Mouse (Mus musculus) cerebellum, adult 18-20 months (tissue): Measurements from ENCODE around the gene Sp3.
"Not testable (repeated sequence)": the region's sequence is repeated elsewhere in the genome, so short reads cannot be mapped to it uniquely, and the experiment has no call there.

Source experiments
- DNase-seq, 2 experiments: peaks; one replicate each; pipeline ENCODE4 v3.0.0; 2021

The Sp3 gene

GRCm38 (mm10) chr2:72988945-72989344 lies 8.7 kb upstream of the Sp3 start:
- DNase-seq, result not testable (repeated sequence)

DNA sequence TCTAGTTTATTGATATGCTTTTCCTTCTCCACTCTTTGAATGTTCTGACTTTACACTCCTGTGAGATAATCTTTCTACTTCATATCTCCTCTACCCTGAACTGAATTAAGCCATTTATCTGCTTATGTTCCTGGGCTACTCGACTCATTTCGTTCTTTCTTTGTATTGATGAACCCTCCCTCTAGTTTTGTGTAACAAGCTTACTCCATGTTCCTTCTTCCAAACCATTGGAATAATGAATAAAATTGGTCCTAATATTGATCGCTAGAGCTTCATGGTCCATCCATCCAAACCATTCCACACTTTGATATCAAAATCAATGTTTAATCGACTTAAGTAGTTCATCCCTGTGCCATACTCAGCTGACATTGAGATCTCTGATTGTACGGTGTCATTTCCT lies 6.4 kb upstream of the Sp3 start, which contains the start of gene Gm11084:
Gene Gm11084 (minus strand): TSS at position 101 of the 400 bp plus-strand sequence.
- no peak for DNase-seq

DNA sequence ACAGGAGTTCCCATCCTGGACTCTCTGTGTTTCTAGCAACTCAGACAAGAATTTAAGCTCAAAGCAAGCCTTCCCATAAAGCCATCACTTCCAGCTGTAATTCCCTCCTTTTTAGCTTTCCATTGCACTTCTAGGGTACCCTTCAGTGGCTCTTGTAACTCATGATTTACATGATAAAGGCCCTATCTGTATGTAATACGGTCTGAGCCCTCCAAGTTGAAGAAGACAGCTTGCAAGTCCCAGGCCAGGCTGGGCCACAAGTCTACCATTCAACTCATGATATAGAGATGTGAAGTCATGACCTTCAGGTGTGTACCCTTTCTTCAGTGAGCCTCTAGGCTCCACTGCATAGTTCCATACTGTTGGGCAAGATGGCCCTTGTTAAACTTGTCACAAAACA lies 5.3 kb upstream of the Sp3 start:
- DNase-seq, result no peak

GRCm38 (mm10) chr2:72984806-72985205 lies 4.6 kb upstream of the Sp3 start:
- DNase-seq, result no peak

GRCm38 (mm10) chr2:72983211-72983610 lies 3.0 kb upstream of the Sp3 start:
- DNase-seq, result no peak

- no peak for DNase-seq
Observed at GRCm38 (mm10) chr2:72982110-72982785, 2.0 kb upstream of the Sp3 start.

DNA sequence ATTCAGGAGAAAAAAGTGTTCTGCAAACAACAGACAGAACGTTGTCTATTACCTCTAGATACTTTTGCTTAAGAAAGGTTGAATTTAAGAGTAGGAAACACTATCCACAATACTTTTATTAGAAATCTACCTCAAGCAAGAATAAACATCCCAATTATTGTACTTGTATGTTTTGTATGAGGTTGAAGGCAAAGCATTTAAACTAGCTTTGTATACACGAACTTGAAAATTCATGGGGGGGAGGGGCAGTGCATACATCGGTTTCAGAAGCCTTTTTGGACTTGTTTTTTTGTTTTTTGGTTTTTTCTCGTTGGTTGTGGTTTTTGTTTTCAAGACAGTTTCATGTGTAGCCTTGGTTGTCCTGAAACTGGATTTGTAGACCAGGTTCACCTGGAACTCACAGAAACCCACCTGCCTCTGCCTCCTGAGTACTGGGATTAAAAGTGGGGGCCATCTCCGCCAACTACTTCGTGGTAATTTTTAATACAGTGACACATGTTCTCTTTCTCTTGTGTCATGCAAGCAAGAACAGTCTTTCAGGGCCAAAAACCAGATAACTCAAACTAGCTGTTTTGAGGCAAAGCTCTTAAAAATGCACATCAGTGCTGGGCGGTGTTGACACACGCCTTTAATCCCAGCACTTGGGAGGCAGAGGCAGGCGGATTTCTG lies 1.3 kb upstream of the Sp3 start:
- DNase-seq, result no peak

- no peak for DNase-seq
Observed at GRCm38 (mm10) chr2:72981075-72981420, 802 bp upstream of the Sp3 start.

DNA sequence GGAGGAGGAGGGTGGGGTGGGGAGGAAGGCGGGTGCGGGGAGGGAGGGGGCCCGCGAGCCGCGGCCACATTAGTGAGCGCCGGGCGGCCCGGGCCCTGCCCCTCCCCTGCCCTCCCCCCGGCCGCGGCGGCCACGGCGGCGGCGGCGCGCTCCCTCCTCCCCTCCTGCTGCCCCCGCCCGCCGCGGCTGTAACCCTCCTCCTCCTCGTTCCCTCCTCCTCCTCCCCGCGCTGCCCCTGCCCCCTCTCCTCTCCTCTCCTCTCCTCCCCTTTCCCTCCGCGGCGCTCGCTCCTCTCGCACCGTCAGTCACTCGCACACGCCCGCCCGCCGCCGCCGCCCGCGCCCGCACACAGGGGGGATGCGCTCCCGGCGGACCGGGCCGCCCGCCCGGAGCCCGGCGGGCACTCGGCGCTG lies 581 bp downstream of the Sp3 start:
- DNase-seq, result peak; percentile 83 to 88

DNA sequence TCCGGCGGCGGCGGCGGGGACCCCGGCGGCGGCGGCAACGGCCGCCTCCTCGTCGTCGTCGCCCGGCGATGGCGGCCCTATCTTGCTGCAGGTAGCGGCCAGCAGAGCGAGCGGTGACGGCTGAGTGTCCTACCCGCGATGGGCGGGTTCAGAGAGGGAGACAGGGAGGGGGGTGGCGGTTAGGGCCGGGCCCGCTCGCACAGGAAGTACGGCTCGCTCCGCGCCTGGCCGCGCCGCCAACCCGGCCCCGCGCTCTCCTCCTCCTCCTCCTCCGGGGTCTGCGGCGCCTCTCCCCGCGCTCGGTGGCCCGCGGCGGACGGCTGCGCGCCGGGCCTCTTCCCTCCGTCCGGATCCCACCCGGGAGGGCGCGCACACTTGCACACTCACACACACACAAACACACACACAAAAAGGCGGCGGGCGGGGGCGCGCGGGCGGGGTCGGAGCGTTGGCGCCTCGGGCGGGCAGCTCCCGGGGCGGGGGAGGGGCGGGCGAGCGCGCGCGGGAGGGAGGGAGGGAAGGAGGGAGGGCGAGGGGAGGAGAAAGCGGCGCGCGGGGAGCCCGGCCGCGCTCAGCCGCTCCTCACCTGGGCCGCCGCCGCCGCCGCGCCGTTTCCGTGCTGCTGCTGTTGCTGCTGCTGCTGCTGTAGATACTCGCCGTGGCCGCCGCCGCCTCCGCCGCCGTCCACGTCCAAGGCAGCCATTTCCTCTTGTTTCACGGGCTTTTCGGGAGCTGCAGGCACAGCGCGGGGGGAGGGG lies 1.2 kb downstream of the Sp3 start:
- peak; percentile 90 for DNase-seq

GRCm38 (mm10) chr2:72978473-72978872 lies 1.8 kb downstream of the Sp3 start:
- peak in 1 of 2 experiments; percentile 43 for DNase-seq

DNA sequence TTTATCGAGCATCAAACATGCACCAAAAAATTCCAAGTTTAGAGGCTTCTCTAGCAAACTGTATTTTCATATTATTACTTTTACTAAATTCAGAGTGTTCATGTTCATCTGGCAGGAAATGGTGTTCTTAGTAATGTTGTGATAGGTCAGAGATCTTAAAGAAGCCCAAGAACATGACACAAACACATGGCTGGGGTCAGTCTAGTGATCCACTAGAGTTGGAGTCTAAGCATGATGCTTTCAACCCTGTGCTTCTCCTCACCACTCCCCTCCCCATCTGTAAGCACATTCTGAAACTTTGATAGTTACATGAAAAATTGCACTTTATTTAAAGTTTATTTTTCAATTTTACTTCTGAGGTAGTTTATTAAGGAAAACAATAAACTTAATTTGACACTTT lies 3.0 kb downstream of the Sp3 start:
- no peak for DNase-seq

DNA sequence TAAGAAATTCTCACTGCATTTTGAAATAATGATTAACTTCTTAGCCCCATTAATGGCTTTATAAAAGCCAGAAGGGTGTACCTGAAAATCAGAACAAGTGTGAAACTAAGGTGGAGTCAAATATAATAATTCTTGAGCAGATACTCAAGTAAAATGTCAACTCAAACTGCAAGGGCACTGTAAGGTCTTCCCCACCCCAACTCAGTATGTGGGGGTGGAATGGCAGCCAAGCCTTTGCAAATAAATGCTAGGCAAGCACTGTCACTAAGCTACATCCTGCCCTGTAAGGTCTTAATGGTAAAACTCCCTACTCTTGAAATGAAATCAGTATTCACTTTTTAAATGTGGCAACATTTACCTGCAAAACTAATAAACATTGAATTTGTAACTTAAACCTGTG lies 4.2 kb downstream of the Sp3 start:
- DNase-seq, result no peak

DNA sequence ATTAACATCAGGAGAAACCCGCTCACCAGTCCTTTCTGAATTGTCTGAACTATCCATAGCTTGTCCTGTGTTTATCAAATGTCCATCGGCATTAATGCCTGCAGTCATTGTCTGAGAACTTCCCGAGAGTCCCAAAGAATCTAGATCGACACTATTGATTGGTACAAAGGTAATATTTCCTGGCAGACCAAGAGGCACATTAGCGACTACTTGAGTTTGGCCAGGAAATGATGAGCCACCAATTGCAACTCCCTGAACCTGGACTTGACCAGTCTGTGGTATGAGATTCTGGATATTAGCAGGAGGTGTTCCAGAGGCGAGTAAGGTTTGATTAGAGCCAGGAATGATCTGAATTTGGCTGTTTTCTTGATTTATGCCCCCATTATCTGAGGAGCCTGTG lies 9.4 kb downstream of the Sp3 start:
- DNase-seq, result no peak

GRCm38 (mm10) chr2:72970302-72970701 lies 9.9 kb downstream of the Sp3 start:
- DNase-seq, result no peak

DNA sequence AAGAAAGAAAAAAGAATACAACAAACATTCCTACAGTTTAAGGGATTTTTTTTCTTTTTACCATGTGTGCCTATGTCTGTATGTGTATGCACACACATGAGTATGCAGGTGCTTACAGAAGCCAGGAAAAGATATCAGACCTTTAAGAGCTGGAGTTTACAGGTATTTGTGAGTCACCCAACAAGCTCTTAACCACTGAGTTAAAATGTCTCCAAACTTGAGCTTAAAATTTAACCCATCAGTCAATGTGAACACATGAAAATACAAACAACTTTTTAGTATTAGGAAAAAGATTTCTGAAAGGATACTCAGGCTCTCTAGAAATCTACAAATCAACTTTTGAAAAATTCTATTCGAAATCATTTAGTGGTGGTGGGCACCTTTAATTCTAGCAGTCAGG lies 11.7 kb downstream of the Sp3 start:
- no peak for DNase-seq

DNA sequence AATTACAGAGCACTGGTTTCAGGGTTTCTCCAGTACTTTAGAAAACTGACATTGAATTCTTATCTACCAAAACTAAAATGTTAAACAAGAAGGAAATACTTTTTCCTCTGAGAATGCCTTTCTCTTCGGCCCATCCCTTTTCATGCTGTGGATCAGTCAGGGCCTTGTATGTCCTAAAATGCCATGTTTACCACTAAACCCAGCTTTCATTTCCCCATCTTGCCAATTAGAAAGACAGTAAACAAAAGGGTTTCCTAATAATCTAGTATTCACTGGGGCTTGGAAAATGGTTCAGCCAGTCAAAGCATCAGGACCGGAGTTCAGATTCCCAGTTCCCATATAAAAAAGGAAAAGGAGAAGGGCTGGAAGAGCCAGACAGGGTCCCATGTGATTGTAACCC lies 14.8 kb downstream of the Sp3 start:
- DNase-seq, result no peak

GRCm38 (mm10) chr2:72956415-72956814 lies 23.8 kb downstream of the Sp3 start:
- no peak for DNase-seq

- no peak for DNase-seq
Observed at GRCm38 (mm10) chr2:72952979-72953378, 27.3 kb downstream of the Sp3 start.

- DNase-seq, result no peak
Observed at GRCm38 (mm10) chr2:72935937-72936336, 44.3 kb downstream of the Sp3 start.

DNA sequence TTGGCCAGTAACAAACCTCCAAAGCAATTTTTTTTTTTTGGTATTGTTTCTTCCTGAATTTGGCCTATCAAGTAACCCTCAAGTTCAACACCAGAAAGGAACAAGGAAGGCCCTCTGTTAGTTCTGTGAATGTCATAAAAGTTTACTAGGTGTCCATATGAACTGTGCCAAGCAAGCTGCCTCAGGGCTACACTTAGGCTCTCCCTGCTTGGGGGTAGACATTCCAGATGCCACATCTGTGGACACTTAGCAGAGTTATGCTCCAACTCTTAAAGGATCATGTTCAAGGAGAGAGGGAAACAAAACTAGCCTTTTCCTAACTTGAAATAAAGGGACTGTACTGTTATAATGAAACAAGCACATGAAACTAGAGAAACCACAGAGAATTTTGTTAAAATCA lies 48.1 kb downstream of the Sp3 start:
- no peak for DNase-seq

DNA sequence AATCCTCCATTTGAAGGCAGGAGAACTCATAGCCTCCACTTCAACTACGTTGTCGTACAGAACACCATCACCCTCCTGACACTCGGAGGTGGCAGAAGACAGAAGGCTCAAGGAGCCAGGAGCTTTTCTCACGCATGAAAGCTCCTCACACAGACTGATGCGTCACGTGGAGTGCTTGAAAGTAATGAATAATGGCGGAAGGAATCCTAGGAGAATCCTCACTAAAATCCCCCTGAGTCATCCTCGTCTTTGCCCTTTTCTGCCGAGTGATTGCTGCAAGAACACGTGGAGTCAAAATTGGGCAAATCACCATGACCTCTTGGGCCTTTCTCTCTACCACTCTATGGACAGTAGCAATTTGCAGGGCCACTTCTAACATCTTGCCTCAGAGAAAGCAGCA lies 55.3 kb downstream of the Sp3 start:
- DNase-seq, result no peak

DNA sequence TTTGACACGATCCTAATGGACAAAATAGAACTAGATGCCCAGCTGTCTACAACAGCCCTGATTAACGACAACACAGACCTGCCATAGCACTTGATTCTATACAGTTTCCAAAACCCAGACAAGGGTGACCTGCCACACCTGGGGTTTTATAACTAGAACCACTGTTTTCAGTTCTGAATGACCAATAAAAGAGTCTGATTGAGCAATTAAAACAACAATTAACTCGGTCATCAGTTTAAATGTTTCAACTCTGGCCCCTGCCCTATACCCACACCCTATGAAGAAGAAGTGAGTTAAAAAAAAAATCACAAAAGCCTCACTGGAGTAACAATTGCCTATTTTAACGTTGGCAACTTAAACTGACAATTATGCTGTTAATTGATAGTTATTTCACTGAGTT lies 64.1 kb downstream of the Sp3 start:
- no peak for DNase-seq

DNA sequence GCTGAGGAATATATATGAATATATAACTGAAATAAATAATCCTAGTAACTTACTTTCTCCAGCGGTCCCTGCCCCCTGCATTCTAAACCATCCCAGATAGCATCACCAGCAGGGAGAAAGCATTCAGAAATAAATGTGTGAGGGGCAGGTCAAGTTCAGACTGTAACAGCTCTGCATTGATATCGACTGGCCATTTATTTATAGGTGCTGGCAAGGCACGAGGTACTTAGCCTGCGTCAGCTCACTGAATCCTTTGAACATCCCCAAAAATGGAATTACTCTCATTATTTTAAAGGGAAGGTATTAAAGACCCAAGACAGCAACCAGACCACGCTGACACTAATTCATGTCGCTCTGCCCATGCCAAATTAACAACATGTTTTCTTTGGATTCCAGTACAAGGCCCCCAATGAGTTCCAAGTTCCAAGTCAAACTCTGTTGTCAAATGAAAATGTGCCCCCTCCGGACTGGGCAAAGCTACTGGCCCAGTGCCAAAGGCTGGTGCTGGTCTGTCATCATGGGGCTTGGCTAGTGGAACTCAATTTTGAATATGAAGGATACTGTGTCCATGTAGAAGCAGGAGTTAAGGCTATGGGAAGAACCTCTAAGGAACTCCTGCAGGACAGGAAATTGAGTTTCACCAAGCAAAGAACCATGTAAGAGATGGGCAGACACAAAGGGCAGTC lies 64.9 kb downstream of the Sp3 start:
- no peak for DNase-seq
